Mouse (Mus musculus) kidney, postnatal 36 days (tissue): ENCODE measurements at regions not wholly inside any gene's neighbourhood (a gene's known extent, or its start where the extent isn't known, plus 50 kb on each side); places are given as distances from the start of the nearest gene placed in this dataset.

ENCODE experiments used
- DNase-seq, 2 experiments: peaks; one replicate each; pipeline ENCODE4 v3.0.0; 2021 to 2022; ENCODE audit warnings: mixed read lengths in 2 of 2

DNA sequence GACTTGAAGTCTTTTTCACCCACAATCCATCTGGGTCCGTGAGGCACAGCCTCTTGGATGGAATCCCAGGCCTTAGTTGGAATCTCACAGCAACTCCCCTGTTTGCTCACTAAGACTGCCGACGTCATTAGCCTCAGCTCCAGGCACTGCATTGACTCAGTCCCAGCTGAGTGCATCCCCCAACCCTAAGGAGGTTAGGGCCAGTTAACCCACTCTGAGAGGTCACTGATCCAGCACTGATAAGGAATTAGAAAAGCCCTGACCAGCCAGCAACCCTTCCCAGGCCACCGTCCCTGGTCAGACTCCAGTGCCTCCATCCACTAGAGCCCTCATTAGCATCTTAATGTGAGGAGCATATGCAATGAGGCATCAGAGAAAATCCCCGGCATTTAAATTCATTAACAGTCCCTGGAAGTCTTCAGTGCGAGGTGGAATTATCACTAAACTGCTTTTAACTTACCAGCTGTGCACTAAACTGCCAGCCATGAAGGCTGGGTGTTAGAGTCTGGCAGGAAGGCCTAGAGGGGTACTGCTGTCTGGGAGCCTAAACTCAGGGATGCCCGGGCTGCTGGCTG is 184.2 kb downstream of the Cct6b start:
- no peak for DNase-seq

- DNase-seq, result no peak
These were observed 187.3 kb downstream of the Tmem132e start for GRCm38 (mm10) chr11:82576019-82576418.

- DNase-seq, result no peak
These were observed 184.4 kb downstream of the Tmem132e start for GRCm38 (mm10) chr11:82573126-82573525.

DNA sequence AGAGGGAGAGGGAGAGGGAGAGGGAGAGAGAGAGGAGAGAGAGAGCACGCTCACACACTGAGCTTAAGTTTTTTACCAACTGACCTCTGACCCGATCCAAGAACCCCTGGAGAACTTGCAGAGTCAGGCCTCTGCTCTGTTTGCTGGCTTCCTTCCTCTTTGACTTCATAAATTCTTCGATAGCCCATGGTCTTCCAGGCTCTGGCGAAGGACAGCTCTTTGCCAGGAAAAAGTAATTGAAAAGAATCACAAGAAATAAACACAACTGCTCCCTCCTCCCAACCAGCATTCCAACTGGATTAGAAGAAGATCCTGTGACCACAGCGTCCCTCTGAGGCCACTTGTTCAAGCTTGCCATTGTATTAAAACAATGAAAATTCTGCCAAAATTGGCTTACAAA is 182.8 kb downstream of the Tmem132e start:
- DNase-seq, result peak; percentile 43

- no peak for DNase-seq
These were observed 181.1 kb downstream of the Tmem132e start for GRCm38 (mm10) chr11:82569819-82570218.

GRCm38 (mm10) chr11:82568219-82568676 is 179.5 kb downstream of the Tmem132e start:
- no peak for DNase-seq

DNA sequence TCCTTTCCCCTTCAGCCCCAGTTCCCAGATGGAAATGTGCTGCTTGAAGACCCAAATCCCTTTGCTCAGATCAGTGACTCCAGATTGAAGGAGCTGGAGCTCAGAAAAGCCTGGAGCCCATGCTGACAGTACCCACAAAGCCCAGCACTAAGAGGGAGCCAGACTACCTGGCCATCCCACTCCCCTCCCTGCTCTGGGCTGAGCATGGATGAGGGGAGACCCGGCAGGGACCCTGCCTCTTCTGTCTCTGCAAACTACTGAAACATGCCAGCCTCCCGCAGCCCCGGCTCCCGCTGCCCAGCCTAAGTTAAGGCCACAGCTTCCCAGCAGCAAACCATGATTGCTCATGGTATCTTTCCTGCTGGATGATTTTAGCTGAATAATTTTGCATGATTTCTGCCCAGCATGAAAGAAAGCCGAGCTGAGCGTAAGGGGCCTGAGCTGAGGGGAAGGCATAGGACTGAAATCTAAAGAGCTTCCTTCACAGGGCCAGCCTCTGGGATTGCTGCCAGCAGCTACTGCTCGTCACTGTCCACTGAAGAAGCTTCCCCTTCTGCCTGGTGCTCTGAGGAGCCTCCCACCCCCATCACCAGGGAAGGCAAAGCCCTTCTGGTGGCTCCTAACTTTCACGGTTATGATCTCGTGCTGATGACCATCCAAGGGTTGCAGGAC is 178.4 kb downstream of the Tmem132e start:
- peak; percentile 16 to 61 for DNase-seq

GRCm38 (mm10) chr11:82566092-82566491 is 177.4 kb downstream of the Tmem132e start:
- DNase-seq, result peak in 1 of 2 experiments; percentile 10

- no peak for DNase-seq
These were observed 175.5 kb downstream of the Tmem132e start for GRCm38 (mm10) chr11:82564181-82564580.

- DNase-seq, result no peak
These were observed 153.3 kb downstream of the Tmem132e start for GRCm38 (mm10) chr11:82542028-82542427.

DNA sequence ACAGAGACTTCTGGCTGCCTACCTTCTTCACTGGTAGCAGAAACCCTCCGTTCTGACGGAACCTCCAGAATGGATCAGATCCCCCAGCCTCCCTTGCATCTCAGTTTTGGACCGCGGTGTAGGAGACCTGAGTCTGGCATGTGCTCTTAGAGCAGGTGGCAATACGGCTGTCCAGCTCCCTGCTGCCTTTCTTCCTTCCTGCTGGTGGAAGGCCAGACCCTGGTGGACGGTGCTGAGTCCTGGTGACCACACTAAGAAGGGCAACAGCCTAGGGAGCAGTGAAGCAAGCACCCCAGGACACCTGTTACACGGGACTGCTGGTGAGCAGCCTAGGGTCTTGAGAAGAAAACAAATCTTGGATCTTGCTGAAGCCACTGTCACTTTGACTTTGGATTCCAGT is 152.7 kb downstream of the Tmem132e start:
- DNase-seq, result no peak

GRCm38 (mm10) chr11:82537931-82538330 is 149.2 kb downstream of the Tmem132e start:
- no peak for DNase-seq

DNA sequence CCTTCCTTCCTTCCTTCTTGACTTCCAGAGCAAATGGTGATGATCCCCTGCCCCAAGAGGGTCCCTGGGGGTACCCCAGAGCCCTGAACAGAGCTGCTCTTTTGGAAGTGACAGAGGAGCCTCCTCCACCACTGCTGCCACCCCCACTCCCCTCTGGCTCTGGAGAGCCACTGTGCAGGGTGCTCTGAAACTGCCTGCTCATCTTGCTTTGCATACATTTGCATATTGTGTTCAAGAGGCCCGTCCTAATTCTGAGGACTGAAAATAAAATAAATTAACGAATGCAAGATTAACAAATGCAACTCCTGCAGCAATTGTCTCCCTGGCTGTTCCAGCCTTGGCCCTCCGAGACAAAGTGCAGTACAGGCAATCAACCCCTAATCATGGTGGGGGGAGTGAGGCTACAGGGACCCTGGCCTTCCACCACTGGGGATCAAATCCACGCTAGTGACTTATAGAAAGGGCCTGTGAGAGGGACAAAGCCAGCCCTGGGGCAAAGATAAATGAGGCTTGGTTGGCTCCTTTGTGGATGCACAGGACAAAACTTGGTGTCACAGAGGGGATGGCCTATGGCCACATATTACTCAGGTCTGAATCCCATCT is 134.6 kb downstream of the Tmem132e start:
- DNase-seq, result no peak

DNA sequence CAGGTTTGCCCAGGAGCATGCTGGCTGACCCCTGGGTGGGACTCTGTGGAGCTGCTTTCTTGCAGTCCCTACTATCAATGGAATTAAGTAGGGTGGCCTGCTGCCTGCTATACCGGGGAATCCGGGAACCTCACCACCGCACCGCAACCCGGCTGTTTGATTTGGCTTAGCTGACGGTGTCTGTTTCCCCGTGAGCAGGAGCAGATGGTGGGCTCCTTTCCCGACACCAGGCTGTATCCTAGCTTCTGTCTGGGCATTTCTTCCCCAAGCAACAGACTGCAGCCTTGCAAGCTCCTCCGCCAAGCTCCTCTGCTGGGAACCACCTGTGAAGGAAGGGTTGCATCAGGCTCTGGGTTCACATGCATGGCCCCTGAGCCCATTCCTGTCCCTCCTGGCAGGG is 132.7 kb downstream of the Tmem132e start:
- DNase-seq, result no peak

GRCm38 (mm10) chr11:82518691-82519090 is 130.0 kb downstream of the Tmem132e start:
- DNase-seq, result no peak

DNA sequence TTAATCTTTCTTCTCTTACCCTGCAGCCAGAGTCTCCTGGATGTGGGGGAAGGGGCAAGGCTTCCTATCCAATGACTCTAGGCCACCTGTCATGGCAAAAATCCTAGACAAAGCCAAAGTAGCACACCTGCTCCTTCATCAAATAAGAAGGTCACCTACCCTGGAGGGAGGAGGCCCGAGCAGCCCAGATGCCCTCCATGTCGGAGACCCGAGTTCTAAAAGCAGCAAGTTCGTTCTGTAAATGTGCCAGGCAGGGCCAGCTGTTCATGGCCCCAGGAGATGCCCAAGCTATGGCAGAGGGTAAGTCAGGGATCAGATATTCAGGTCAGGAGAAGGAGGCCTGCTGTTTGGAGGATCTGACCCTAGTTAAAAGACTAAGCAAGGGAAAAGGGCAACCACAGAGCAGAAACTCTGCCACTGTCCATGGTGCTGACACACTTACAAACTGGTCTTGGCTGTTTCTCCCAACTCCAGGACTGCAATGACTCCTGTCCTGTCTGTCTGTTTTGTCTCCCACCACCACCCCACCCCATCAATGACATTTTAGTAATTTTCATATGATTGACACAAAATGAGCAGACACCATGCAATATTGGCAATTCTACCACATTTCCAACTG is 125.9 kb downstream of the Tmem132e start:
- peak; percentile 5 to 60 for DNase-seq

- no peak for DNase-seq
These were observed 119.9 kb downstream of the Tmem132e start for GRCm38 (mm10) chr11:82508564-82508963.
